Mouse (Mus musculus): ENCODE measurements at regions not wholly inside any gene's neighbourhood (a gene's known extent, or its start where the extent isn't known, plus 50 kb on each side); places are given as distances from the start of the nearest gene placed in this dataset.

GRCm38 (mm10) chrX:68486585-68486984, 191.8 kb upstream of the Fmr1 start:
- TF ChIP-seq CTCF (IDR thresholded peaks at IDR 0.05) (no peak), EP300 (IDR thresholded peaks at IDR 0.05) (no peak)

All from lung, postnatal 0 days (tissue).